Mouse (Mus musculus): ENCODE data around the gene Hlcs. TPM values are rescaled to one million over a fixed set of nuclear protein-coding genes. Genes with fewer than 3 reads are reported as not detected.
A peak's percentile ranks its signal among the peaks of the same experiment; 100 is the strongest.

Hlcs gene
- polyA plus RNA-seq, 1 experiment from 2014 or later = 9.4 TPM

GRCm38 (mm10) chr16:94302274-94303202 lies 10.8 kb downstream of the Hlcs start:
- peak; percentile 77 for ATAC-seq (ENCODE audit: low FRiP score, low read depth)
- Histone ChIP-seq H3K9me3 (no peaks in the 10 kb centered on the region), H3K27me3 (no peaks in the 10 kb centered on the region), H3K9ac (peak overlapping the region; percentile 45), H3K36me3 (no peaks in the 10 kb centered on the region), H3K4me3 (peak overlapping the region; percentile 30), H3K27ac (replicated peaks) (peak overlapping the region; percentile 61), H3K4me2 (peak overlapping the region; percentile 56), H3K4me1 (replicated peaks) (peaks cover 16% of the 10 kb centered on the region)
- 7% methylated on average over 30 of the region's 30 CpGs for WGBS

- H3K9ac ChIP-seq = no peak overlapping the region
- H3K9me3 ChIP-seq = no peaks in the 10 kb centered on the region
- H3K27me3 ChIP-seq = no peaks in the 10 kb centered on the region
- no peak overlapping the region for H3K27ac ChIP-seq (replicated peaks)
- ATAC-seq (ENCODE audit: low FRiP score, low read depth) = no peak
- H3K4me1 ChIP-seq (replicated peaks) = peaks cover 14% of the 10 kb centered on the region
- no peak overlapping the region for H3K4me3 ChIP-seq
- no peaks in the 10 kb centered on the region for H3K36me3 ChIP-seq
- 87% methylated on average over 5 of the region's 5 CpGs for WGBS
- no peak overlapping the region for H3K4me2 ChIP-seq
Measured at GRCm38 (mm10) chr16:94301696-94302095, 11.7 kb downstream of the Hlcs start.

GRCm38 (mm10) chr16:94301194-94301593 lies 12.2 kb downstream of the Hlcs start:
- Histone ChIP-seq H3K27ac (replicated peaks) (no peak overlapping the region), H3K27me3 (no peaks in the 10 kb centered on the region), H3K36me3 (no peaks in the 10 kb centered on the region), H3K4me3 (no peak overlapping the region), H3K4me1 (replicated peaks) (peaks cover 14% of the 10 kb centered on the region), H3K9me3 (no peaks in the 10 kb centered on the region), H3K4me2 (no peak overlapping the region), H3K9ac (no peak overlapping the region)
- 96% methylated on average over 4 of the region's 4 CpGs for WGBS
- ATAC-seq (ENCODE audit: low FRiP score, low read depth) = no peak

- no peaks in the 10 kb centered on the region for H3K36me3 ChIP-seq
- H3K4me2 ChIP-seq = no peak overlapping the region
- 70% methylated on average over 4 of the region's 4 CpGs for WGBS
- H3K27ac ChIP-seq (replicated peaks) = no peak overlapping the region
- ATAC-seq (ENCODE audit: low FRiP score, low read depth) = no peak
- no peaks in the 10 kb centered on the region for H3K27me3 ChIP-seq
- H3K4me1 ChIP-seq (replicated peaks) = peaks cover 14% of the 10 kb centered on the region
- no peak overlapping the region for H3K4me3 ChIP-seq
- no peak overlapping the region for H3K9ac ChIP-seq
- no peaks in the 10 kb centered on the region for H3K9me3 ChIP-seq
Measured at GRCm38 (mm10) chr16:94299210-94299609, 14.2 kb downstream of the Hlcs start.

GRCm38 (mm10) chr16:94298081-94298480 lies 15.3 kb downstream of the Hlcs start:
- ATAC-seq (ENCODE audit: low FRiP score, low read depth) = no peak
- no peak overlapping the region for H3K4me3 ChIP-seq

GRCm38 (mm10) chr16:94291141-94291540 lies 22.2 kb downstream of the Hlcs start:
- Histone ChIP-seq H3K4me1 (replicated peaks) (peaks cover 13% of the 10 kb centered on the region), H3K4me3 (no peak overlapping the region), H3K27me3 (no peaks in the 10 kb centered on the region), H3K36me3 (no peaks in the 10 kb centered on the region), H3K9ac (no peak overlapping the region), H3K9me3 (no peaks in the 10 kb centered on the region), H3K27ac (replicated peaks) (no peak overlapping the region), H3K4me2 (no peak overlapping the region)
- no peak for ATAC-seq (ENCODE audit: low FRiP score, low read depth)
- WGBS = 83% methylated on average over 4 of the region's 4 CpGs

More at GRCm38 (mm10) chr16:94298081-94298480, 15.3 kb downstream of the Hlcs start:
- Histone ChIP-seq H3K9me3 (no peaks in the 10 kb centered on the region), H3K27me3 (no peaks in the 10 kb centered on the region), H3K9ac (no peak overlapping the region), H3K4me1 (replicated peaks) (peaks cover 12% of the 10 kb centered on the region), H3K36me3 (no peaks in the 10 kb centered on the region), H3K27ac (replicated peaks) (no peak overlapping the region), H3K4me2 (no peak overlapping the region)
- WGBS = 92% methylated on average over 5 of the region's 5 CpGs

GRCm38 (mm10) chr16:94290073-94290999 lies 23.0 kb downstream of the Hlcs start:
- H3K9me3 ChIP-seq = no peaks in the 10 kb centered on the region
- H3K36me3 ChIP-seq = no peaks in the 10 kb centered on the region
- peak overlapping the region; percentile 81 for H3K9ac ChIP-seq
- WGBS = 6% methylated on average over 51 of the region's 52 CpGs
- H3K4me3 ChIP-seq = peak overlapping the region; percentile 91
- peak overlapping the region; percentile 86 for H3K27ac ChIP-seq (replicated peaks)
- ATAC-seq (ENCODE audit: low FRiP score, low read depth) = peak; percentile 98
- peaks cover 13% of the 10 kb centered on the region for H3K4me1 ChIP-seq (replicated peaks)
- peak overlapping the region; percentile 99 for H3K4me2 ChIP-seq
- no peaks in the 10 kb centered on the region for H3K27me3 ChIP-seq

GRCm38 (mm10) chr16:94289138-94290072 lies 24.0 kb downstream of the Hlcs start:
- no peaks in the 10 kb centered on the region for H3K9me3 ChIP-seq
- peak overlapping the region; percentile 91 for H3K4me3 ChIP-seq
- peak; percentile 29 for ATAC-seq (ENCODE audit: low FRiP score, low read depth)
- H3K36me3 ChIP-seq = no peaks in the 10 kb centered on the region
- peaks cover 13% of the 10 kb centered on the region for H3K4me1 ChIP-seq (replicated peaks)
- WGBS = 10% methylated on average over 39 of the region's 39 CpGs
- H3K4me2 ChIP-seq = peak overlapping the region; percentile 99
- H3K27me3 ChIP-seq = no peaks in the 10 kb centered on the region
- peak overlapping the region; percentile 86 for H3K27ac ChIP-seq (replicated peaks)
- peak overlapping the region; percentile 81 for H3K9ac ChIP-seq

- Histone ChIP-seq H3K27me3 (no peaks in the 10 kb centered on the region), H3K36me3 (no peaks in the 10 kb centered on the region), H3K9me3 (no peaks in the 10 kb centered on the region), H3K4me1 (replicated peaks) (peaks cover 13% of the 10 kb centered on the region), H3K4me2 (no peak overlapping the region), H3K4me3 (no peak overlapping the region), H3K9ac (no peak overlapping the region), H3K27ac (replicated peaks) (no peak overlapping the region)
- 85% methylated on average over 9 of the region's 9 CpGs for WGBS
- ATAC-seq (ENCODE audit: low FRiP score, low read depth) = no peak
Measured at GRCm38 (mm10) chr16:94287826-94288225, 25.5 kb downstream of the Hlcs start.

- H3K9ac ChIP-seq = no peak overlapping the region
- H3K36me3 ChIP-seq = 0 out of 2 replicates have a peak, but pooled peaks cover 5% of the 10 kb centered on the region
- WGBS = 97% methylated on average over 3 of the region's 3 CpGs
- no peak overlapping the region for H3K27ac ChIP-seq (replicated peaks)
- 0 out of 2 replicates have a peak, but pooled peaks cover 5% of the 10 kb centered on the region for H3K9me3 ChIP-seq
- no peak overlapping the region for H3K4me3 ChIP-seq
- H3K4me1 ChIP-seq (replicated peaks) = peaks cover under 1% of the 10 kb centered on the region
- no peaks in the 10 kb centered on the region for H3K27me3 ChIP-seq
- H3K4me2 ChIP-seq = no peak overlapping the region
- ATAC-seq (ENCODE audit: low FRiP score, low read depth) = no peak
Measured at GRCm38 (mm10) chr16:94283972-94284371, 29.4 kb downstream of the Hlcs start.

DNA sequence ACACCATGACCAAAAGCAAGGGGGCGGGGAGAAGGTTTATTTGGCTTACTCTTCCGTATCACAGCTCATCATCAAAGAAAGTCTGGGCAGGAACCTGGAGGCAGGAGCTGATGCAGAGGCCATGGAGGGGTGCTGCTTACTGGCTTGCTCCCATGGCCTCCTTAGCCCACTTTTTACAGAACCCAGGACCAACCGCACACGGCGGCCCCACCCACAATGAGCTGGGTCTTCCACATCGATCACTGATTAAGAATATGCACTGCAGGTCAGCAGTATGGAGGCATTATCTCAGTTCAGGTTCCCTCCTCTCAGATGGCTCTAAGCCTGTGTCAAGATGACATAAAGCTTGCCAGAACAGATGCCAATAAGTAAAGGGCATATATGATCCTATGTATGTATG lies 42.5 kb downstream of the Hlcs start:
- Histone ChIP-seq H3K9me3 (no peaks in the 10 kb centered on the region), H3K4me1 (replicated peaks) (peaks cover 8% of the 10 kb centered on the region), H3K4me2 (no peak overlapping the region), H3K27ac (replicated peaks) (no peak overlapping the region), H3K27me3 (no peaks in the 10 kb centered on the region), H3K36me3 (no peaks in the 10 kb centered on the region), H3K9ac (no peak overlapping the region), H3K4me3 (no peak overlapping the region)
- ATAC-seq (ENCODE audit: low FRiP score, low read depth) = no peak
- WGBS = 88% methylated on average over 6 of the region's 6 CpGs

Data from hindbrain, embryonic 15.5 days (tissue).